Mouse (Mus musculus) kidney, postnatal 4 days (tissue): ENCODE measurements around the gene Lbp.

Experiments used
- DNase-seq, 2 experiments: peaks; one replicate each; pipeline ENCODE4 v3.0.0; 2021; ENCODE audit warnings: mixed read lengths in 2 of 2

The Lbp gene

DNA sequence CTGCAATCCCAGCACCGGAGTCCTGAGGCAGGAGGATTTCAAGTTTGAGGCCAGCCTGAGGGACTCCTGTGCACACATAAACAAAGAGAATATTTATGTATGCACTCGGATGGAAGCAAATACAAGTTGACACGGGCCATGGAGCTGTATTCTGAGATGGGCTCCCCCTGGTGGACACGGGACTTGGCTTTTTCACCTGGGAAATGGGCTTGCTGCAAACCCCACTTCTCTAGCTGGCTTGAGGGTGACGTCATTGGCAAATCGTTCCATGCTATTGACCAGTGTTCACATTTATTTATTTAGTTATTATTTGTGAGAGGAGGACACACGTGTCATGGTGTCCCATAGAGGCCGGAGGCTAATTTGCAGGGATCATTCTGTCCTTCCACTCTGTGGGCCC is 10.1 kb downstream of the Lbp start:
- DNase-seq: peak; percentile 36 to 37

DNA sequence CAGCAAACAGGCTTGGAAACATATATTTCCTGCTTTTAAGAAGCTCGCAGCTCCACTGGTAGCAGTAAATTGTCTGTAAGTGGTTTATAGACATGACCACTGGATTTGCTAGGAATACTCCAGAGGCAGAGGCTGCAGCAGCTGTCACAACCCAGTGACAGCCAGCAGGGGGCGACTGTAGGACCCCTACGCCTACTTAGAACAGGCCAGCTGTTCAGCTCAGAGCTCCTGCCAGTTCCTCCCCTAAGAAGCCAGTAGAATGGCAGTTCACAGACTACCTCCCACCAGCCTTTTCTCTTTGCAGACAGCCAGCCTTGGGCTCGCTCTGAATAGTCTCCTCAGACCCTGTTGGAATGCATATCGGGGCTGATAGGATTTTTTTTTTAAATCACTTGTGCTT is 10.7 kb downstream of the Lbp start:
- DNase-seq: peak; percentile 84 to 87

DNA sequence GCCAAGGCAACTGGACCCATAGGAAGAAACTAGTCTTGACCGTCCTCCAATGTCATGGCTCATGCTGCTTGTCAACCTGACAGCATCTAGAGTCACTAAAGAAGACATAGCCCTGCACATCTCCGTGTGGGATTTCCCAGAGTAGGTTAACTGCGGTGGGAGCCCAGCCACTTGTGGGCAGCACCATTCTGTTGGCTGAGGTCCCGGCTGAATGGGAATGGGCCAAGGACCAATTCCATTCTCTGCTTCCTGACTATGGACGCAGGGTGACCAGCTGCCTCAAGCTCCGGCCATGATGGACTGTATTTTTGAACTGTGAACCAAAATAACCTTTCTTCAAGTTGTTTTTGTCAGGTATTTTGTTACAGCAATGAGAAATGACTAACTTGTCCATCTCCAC is 15.3 kb downstream of the Lbp start:
- DNase-seq: no peak

DNA sequence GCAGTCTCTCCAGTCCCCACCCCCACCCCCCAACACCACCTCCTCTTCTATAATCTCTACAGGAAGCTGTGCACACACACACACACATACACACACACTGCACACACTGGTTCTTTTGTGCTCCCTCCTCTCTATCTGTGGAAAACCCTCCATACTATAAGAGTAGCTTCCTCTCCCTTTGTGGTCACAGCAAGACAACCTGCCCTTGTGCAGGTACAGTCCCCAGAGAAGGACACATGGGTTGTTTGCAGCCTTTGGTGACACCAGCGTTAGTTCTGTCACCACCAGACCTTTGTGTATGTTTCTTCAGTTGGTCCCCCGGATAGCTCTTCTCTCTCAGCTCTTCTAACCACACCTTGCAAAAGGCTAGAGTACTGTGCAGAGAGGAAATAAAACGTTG is 16.6 kb downstream of the Lbp start:
- DNase-seq: no peak

DNA sequence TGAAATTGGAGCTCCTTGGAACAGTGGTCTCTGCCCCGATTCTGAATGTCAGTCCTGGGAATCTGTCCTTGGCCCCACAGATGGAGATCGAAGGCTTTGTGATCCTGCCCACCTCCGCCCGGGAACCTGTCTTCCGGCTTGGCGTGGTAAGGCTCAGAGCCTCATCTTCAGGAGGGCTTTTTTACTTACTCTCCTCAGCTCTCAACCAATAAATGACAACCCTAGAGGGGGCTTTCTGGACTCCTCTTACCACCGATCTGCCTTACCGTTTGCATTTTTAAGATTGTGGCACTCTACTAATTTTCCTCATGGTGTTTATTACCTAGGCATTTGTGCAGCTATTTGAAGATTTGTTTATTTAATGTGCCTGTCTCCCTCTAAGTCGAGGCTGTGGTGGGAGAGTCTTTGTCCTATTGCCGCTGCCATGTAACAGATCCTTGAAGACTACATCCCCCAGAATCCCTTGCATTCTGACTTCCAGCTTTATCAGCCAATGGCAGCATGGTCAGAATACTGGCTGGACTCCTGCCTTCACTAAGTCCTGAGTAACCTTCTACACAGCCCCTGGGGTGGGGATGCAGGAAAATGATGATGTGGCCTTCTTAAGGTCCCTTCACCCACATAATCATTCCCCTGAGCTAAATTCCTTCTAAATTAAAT is 18.4 kb downstream of the Lbp start:
- peak in 1 of 2 experiments; percentile 32 for DNase-seq

DNA sequence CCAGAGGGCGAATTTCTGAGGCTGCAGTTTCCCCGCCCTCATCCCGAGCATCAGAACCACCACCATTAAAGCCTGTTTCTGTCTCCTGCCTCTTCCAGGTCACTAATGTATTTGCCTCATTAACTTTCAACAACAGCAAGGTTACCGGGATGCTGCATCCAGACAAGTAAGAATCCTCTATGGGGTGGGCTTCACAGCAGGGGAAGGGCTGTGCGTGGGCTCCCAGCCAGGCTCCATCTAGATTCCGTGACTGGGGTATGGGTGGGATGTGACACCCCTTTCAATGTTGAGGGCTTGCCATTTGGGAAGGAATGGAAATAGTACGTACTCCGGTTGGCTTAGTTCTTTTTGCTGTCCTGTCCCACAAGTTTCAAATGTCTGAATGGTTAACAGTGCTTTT is 19.3 kb downstream of the Lbp start:
- no peak for DNase-seq

DNA sequence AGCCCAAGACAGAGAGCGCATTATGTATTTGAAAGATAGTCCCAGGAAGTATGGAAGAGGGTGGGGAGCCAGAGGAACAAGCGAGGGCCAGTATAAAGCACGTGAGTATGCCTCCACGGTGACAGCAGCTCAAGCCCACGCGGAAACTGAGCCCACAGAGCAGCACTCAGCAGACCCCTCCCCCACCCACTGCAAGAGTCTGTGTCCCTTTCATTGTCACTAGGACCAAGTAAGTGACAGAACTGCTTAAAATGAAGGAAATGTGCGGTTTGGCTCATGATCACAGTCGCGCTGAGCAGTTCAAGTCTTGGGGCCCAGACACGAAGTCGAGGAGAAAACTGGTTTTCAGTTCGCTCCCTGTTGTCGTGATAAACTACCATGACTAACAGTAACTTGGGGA is 28.1 kb downstream of the Lbp start:
- DNase-seq: no peak

DNA sequence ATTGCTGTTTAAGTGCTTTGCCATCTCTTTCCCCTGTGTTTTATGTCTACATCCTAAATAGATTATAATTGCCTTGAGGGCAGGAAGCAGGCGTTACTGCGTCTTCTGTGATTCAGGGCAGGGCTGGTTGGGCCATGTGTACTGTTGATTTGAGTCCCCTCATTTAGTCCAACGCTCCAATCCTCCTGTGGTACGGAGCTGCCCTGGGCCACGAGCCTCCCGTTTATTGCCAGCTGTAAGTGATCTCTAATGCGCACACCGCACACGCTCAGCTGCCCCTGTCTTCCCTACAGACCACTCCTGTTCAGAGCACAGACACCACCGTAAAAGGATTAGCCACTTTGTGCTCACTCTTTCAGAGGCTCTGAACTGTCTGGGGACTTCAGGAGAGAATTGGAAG is 31.4 kb downstream of the Lbp start:
- no peak for DNase-seq

DNA sequence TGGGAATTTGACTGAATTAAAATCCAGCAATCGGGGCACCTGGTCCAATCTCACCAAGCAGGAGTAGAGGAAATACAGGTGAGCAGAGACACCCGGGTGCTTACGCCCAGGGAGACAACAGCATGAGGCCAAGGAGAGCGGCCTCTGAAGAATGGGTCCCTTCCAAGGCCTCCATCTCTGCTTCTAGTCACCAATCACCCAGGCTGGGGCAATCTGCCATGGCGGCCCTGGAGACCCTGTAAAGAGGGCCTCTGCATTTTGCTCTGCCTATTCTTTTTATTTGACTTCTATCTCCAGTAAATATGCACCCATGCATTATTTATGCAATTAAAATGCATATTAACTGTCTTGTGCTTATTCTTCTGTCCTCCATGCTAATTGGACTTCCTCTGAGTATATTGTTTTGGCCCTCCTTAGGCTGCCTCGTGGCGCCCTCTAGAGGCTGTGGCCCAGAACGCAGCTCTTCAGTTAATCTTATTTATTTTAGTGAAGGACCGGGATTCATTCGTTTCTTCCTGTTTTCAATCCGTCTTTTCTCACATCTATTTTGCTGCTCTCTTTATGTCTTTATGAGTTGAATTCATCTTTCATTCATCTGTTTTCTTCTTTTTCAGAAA is 33.8 kb downstream of the Lbp start:
- DNase-seq: peak; percentile 82 to 83

DNA sequence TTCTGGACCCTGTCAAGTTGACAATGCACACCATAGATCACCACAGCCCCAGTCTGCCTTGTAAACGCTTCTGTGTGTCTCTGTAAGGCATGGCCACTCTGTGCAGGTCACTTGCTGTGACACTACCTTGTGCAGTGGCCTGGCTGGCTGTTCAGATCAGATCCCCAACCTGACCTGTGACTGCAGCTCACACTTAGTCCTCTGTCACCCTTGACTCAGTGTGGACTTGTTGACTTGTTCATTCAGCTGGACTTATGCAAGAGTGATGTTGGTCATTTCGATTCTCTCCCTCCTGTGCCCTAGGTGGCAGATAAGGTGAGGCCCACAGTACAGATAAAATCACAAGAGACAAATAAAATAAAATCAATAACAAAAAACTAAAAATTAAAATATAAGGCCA is 35.0 kb downstream of the Lbp start:
- DNase-seq: no peak

DNA sequence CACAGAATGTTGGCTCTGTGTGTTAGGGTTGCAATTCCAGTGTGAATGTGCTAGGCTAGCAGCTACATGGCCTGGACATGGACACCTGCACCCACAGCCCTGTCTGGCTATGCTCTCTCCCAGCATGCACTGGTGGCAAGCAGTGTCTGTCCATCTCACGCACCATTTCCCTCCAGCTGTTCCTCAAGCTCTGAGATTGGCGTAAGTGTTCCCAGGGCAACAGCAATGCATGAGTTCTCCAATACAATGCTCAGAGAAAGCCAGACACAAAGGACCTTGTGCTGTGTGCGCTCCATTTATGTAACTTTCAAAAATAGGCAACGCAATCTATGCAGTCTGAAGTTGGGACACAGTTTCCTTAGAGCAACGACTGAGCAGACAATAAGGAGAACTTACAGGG is 37.2 kb downstream of the Lbp start:
- DNase-seq: peak in 1 of 2 experiments; percentile 43

DNA sequence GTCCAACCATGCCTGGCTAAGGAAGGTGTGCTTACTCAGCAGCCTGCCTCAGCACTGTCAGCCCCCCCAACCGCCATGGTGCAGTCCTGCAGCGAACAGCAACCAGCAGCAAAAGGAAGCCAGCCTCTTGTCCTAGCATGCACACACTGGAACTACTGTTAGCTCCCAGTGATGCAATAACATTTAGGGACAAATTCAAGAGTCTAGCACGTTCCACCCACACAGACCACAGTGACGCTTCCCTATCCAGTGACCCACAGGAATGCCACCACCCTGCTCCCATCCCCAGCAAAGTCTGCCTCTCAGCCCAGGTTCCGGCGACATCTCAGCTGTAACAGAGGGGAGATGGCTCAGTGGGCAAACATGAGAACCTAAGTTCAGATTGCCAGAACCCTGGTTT is 40.2 kb downstream of the Lbp start:
- no peak for DNase-seq

DNA sequence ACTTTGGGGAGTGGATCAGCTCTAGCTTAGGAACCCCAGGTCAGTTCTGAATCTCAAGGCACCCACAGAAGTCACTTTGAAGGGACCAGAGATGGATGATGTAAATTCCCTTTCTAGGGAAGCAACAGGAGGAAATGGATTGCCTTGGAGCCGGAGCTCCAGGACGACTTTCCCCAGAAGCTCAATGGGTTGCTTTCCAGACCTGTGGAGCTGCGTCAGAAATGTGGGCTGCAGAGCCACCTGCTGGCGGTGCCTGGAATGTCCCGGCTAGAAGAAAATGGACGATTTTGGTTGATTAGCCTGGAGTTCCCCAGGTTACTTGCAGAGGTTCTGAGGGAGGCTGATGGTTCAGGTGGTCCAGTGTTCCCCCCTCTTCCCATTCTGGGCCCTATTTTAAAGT is 41.6 kb downstream of the Lbp start:
- peak; percentile 84 to 85 for DNase-seq

DNA sequence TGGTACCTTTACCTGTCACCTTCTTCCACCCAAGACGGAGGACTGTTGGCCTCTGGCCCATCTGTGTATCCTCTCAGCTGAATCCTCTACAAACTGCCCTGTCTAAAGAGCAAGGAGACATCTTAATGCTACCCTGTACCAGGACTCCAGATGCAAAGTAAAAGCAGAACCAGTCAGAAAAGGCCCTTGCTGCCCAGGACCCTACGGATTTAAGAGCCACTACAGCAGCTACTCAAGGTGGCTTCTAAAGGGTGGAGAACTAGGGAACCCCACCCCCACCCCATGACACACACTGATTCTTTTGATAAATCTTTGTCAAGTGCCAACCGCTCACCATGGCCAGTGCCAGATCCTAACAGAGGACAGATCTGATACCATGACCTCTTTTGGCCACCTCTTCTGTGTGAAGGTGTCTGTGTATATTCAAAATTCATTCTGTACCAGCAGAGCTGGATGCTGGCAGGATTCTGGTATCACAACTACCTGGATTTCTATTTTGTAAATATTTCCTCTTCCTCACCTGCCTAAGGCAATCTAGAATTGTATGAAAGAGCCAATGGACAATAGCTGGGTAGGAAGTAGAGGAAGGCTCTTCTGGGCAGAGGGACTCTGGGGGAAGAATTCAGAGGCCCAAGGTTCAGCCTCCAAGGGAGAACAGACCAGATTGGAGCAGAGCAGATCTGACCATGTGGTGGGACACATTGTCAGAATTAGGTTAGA is 46.7 kb downstream of the Lbp start:
- no peak for DNase-seq

DNA sequence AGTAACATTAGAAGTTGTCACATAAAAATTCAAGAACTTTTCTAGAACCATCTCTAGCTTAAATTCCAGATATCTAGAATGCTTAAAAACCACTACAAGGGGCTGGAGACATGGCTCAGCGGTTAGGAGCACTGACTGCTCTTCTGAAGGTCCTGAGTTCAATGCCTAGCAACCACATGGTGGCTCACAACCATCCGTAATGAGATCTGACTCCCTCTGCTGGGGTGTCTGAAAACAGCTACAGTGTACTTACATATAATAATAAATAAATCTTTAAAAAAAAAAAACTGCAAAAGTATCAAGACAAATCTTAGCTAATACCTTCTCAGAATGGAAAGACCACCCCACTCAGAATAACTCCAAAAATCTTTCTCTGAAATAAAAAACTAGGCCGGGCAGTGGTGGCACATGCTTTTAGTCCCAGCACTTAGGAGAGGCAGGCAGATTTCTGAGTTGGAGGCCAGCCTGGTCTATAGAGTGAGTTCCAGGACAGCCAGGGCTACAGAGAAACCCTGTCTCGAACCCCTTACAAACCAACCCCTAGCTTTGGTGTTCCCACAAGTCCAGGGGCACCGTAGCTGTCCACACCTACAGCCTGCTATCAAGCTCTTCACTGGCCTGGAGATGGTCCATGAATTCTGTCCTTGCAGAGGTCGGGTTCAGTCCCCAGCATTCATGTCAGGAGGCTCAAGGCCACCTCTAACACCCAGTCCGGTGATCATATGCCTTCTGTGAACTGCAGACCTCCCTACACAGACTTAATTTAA is 48.2 kb downstream of the Lbp start:
- DNase-seq: no peak

DNA sequence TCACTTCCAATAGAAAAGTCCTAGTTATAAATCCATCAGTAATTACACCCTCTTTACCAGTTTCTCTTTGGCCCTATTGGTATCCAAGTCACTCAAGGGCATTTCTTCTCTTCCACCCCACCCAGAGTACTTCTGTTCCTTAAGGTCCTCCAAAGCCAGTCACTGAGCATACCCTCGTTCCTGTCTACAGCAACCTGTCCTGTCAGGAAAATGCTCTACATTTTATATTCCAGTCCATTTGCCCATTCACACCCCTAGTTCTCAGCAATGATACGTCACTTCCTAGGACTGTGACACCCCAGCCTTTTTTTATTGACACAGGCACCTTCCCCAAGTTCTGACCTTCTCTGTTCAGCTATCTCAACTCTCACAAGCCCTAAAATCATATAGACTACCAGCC is 48.9 kb downstream of the Lbp start:
- no peak for DNase-seq

DNA sequence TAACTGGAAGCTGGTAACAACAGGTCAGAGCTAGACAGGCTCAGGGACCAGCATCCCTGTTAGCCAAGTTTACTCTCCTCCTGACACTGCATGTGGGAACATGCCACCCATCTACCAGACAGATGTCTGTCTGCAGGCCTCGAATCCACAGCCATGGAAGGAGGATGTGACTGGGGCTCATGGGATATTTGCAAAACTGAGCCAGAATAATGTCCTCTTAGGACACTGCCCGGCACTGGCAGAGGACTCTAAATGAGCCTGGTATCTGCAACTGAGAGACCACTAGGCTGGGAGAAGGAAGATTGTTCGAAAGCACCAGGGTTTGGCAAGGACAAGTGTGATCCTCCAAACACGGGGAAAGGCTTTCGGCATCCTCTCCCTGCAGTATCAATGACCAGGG is 49.8 kb downstream of the Lbp start:
- DNase-seq: no peak

DNA sequence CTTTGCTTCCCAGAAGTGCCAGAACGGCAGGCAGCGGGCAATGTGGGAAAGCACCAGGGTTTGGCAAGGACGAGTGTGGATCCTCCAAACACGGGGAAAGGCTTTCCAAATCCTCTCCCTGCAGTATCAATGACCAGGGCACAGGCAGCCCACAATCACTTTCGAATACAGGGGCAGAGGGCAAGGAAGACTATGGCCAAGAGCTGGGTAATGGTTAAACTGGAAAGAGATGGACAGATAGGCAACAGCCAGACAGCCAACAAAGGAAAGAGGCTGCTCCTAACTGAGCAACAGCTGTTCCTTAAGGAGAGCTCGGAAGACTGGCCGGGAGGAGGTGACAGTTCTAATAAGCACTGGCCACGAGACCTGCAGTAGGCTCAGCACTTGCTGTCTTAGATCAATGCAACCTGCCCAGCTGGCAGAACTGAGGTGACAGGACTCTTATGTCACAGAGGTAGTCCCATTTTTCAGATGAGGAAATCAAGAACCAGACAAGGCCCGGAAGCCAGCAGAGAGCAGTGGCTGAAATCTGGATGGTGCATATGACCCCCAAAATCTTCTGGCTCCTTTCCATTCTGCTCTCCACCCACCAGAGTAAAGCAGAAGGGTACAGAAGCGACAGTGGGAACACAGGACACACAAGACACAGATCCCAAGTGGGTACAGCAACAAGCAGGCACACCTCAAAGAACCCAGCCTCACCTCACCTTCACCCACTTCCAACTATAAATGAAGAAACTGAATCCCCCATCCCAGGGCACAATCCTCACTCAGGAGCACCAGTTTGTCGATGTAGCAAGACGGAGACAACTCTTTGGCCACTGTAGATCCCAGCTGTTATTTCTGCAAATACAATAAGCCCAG is 53.7 kb downstream of the Lbp start:
- no peak for DNase-seq

DNA sequence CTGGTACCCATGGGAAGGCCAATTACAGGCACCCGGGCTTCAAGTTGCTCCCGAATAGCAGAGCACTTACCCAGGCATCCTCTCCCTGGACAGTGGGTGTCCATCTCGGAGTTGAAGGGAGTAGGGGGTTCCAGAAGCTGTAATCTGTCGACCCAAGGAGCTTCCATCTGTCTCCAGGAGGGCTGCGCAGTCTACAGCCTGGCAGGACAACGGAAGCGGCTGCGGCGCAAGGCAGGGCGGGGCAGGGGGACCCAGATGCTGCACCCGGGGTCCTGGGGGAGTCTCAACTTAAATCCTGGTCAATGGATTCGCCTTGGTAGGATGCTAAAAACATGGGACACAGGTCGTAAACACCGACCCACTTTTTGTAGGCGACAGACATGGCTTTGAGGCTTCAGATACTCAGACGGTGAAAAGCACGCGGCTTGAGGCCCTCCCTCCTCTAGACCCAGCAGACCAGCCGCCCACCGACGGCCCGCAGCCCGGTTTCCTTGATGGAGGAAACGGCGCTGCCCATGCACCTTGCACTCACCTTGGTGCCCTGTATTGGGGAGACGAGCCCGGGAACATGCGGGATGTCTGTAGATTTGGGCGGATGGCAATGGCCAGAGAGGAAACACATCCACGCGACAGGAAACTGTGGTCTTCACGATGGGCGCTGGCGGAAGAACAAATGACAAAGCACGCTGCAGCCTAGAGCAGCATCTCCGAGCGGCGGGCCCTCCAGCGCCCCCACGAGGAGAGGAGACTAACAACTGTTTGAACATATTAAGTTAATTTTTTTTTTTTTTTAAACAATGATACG is 54.8 kb downstream of the Lbp start:
- DNase-seq: peak; percentile 91 to 95

DNA sequence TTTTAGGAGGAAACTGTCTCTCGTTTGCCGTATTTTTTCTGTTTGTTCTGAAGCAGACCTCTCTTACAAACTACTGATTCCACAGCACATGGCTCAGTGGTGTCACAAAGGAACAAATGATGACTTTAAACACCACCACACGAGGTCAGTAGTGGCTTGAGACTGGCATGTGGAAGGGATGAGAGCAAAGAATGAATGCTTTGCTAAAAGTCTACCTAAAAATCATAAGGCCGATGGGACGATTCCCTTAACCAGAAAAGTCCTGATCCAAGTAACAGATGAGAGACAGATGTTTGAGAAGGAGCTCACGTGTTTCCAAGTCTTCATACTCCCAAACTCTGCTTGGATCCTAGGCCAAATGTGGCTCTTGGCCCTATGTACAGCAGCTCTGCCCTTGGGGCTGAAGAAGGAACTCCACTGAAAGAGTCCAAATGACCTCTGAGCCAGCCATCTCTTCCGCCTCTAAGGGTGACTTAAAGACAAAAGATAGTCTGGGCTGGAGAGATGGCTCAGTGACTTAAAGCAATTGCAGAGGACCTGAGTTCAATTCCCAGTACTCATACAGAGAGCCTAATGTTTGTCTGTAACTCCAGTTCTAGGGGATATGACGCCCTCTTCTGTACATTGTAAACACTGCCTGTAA is 55.5 kb downstream of the Lbp start:
- DNase-seq: no peak

DNA sequence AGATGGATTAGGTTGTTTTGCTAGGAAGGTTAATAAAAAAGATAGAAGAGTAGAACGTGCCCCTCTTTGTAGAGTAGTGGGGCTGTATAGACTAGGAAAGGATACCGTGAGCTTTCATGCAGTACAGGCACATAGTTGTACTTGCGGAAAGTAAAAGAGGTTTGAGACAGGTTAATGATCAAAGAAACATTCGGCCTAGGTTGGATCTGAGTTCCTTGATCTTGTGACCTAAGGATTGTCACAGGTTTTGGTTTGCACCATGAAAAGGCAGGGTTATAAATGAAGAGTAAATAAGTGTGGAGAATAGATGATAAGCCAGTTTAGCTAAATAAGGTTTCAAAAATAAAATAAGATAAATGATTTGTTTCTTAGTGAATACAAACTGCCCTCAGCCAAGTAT is 57.9 kb downstream of the Lbp start:
- no peak for DNase-seq
